Mouse (Mus musculus): ENCODE results near the gene Prokr1. TPM values are rescaled to one million over a fixed set of nuclear protein-coding genes. Genes with fewer than 3 reads are reported as not detected.

Gene Prokr1
- polyA plus RNA-seq, 1 experiment from 2014 or later: 2.6 TPM

DNA sequence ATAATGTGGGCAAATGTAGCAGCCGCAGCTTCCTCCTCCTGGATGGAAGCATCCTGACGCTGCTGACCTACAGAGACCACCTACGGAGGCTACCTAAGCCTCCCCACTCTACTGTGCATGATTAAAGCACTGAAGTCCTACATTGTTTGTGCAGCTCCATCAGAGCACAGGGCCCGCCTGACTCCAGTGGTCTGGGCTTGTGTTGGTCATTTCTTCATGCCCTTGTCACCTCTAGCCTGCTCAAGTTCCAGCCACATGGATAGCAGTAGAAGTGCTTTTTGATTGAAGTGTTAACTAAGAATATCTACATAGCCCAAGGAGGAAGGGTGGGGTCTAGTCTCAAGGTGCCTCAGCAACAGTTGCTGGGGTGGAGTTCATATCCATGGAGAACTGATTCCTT is 26.2 kb downstream of the Prokr1 start:
- no peaks in the 10 kb centered on the region for H3K9me3 ChIP-seq
- H3K4me3 ChIP-seq (replicated peaks): no peak overlapping the region
- peaks cover 8% of the 10 kb centered on the region; the same call in 1 of the 2 replicates for H3K4me1 ChIP-seq (replicated peaks)
- no peak overlapping the region for H3K9ac ChIP-seq
- WGBS: 91% methylated on average over 4 of the region's 4 CpGs
- no peak overlapping the region for H3K4me2 ChIP-seq (replicated peaks)
- no peak for ATAC-seq
- H3K36me3 ChIP-seq: no peaks in the 10 kb centered on the region
- H3K27me3 ChIP-seq (replicated peaks): no peaks in the 10 kb centered on the region
- H3K27ac ChIP-seq: no peak overlapping the region

DNA sequence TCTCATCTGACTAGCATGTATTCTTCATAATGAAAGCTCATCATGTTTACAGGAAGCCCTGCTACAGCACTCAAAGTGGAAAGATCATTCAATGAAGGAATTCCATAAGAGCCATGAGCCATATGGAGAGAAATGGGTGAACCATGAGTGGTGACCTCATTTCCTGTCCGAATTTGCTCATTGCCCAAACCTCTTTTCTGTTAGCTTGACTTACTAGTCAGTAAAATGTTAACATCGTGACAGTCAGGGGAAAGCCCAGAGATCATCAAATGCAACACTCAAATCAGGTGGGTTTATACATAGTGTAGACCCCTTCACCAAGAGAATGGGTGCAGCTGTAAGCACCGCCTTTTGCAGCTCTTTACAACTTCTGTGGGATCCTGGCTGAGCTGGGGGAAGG is 36.8 kb downstream of the Prokr1 start:
- no peak overlapping the region for H3K9ac ChIP-seq

DNA sequence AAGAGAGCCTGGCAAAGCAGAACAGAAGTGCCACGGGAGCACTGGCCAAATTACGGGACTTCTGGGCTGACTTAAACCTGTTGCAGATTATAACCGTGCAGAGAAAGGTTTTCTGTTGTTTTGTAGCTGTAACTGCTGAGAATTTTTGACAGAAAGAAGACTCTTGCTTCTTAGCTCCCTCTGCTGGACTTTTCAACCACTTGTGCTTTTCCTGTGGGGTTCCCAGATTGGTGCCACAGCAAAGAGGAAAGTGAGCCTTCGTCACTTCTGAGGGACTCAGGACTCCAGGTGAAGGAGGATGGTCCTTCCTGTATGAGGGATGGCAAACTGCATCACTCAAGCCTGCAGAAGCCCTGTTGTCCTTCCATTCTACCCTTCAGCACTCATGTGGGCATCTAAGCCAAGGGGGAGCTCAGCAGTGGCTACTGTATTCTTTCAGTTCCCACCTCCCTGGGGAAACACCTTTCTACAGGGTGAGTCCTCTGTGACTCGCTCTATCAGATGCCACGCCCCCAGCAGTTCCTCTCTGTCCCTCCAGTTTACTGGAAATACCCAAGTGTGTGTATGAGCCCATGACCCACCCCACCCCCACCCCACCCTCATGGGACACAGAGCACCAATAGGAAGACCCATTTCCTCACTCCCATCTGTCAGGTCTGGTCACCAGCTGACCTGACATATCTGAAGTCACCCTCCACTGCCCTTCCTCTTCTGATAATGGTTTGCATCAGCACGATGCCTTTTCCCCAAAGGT is 38.3 kb downstream of the Prokr1 start:
- Histone ChIP-seq H3K4me3 (replicated peaks) (no peak overlapping the region), H3K27me3 (replicated peaks) (no peaks in the 10 kb centered on the region), H3K27ac (no peak overlapping the region), H3K36me3 (no peaks in the 10 kb centered on the region), H3K4me1 (replicated peaks) (no peaks in the 10 kb centered on the region), H3K9me3 (no peaks in the 10 kb centered on the region), H3K4me2 (replicated peaks) (no peak overlapping the region), H3K9ac (no peak overlapping the region)
- 53% methylated on average over 7 of the region's 7 CpGs for WGBS
- no peak for ATAC-seq

More for the DNA sequence above, 36.8 kb downstream of the Prokr1 start:
- 81% methylated on average over 3 of the region's 3 CpGs for WGBS
- H3K36me3 ChIP-seq: no peaks in the 10 kb centered on the region
- no peak overlapping the region for H3K27ac ChIP-seq
- H3K27me3 ChIP-seq (replicated peaks): no peaks in the 10 kb centered on the region
- no peaks in the 10 kb centered on the region for H3K9me3 ChIP-seq
- no peak overlapping the region for H3K4me3 ChIP-seq (replicated peaks)
- H3K4me1 ChIP-seq (replicated peaks): no peaks in the 10 kb centered on the region
- no peak overlapping the region for H3K4me2 ChIP-seq (replicated peaks)
- no peak for ATAC-seq

DNA sequence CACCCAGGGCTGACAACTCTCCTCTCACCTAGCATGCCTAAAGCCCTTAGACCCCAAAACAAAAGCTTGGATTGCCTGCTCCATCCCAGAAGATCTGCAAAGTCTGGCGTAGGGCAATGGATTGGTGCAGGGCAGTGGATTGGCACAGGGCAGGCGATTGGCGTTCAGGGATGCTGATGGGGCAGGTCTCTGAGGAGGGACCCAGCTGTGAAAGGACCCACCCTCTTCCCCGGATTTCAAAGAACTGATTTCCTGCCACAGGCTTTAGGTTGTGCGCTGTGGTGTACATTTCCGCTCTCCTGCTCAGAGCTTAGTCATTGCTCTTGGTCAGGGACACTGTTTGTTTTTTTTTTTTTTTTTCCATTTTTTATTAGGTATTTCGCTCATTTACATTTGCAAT is 42.7 kb downstream of the Prokr1 start:
- Histone ChIP-seq H3K27me3 (replicated peaks) (no peaks in the 10 kb centered on the region), H3K4me3 (replicated peaks) (no peak overlapping the region), H3K9me3 (no peaks in the 10 kb centered on the region), H3K36me3 (no peaks in the 10 kb centered on the region), H3K9ac (no peak overlapping the region), H3K4me2 (replicated peaks) (no peak overlapping the region), H3K4me1 (replicated peaks) (no peaks in the 10 kb centered on the region), H3K27ac (no peak overlapping the region)
- WGBS: 87% methylated on average over 7 of the region's 7 CpGs
- no peak for ATAC-seq

DNA sequence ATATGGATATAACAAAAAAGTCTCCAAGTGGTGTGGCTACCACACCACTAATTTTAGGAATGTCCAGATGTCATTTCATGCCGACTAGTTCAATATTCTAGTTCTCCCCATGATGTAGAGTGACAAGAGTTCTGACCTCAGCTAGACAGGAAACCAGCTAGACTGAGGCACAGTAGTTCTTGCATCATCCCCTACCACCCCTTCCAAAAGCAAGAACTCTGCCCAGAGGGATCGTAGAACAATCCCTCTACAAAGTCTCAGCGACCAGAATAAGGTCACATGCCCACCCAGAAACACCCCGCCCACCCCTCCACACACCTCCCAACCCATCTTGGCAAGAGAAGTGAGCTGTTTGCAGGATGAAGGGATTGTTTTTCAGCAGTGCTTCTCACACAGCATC is 43.1 kb downstream of the Prokr1 start:
- no peaks in the 10 kb centered on the region for H3K4me1 ChIP-seq (replicated peaks)
- 82% methylated on average over 4 of the region's 4 CpGs for WGBS
- ATAC-seq: no peak

DNA sequence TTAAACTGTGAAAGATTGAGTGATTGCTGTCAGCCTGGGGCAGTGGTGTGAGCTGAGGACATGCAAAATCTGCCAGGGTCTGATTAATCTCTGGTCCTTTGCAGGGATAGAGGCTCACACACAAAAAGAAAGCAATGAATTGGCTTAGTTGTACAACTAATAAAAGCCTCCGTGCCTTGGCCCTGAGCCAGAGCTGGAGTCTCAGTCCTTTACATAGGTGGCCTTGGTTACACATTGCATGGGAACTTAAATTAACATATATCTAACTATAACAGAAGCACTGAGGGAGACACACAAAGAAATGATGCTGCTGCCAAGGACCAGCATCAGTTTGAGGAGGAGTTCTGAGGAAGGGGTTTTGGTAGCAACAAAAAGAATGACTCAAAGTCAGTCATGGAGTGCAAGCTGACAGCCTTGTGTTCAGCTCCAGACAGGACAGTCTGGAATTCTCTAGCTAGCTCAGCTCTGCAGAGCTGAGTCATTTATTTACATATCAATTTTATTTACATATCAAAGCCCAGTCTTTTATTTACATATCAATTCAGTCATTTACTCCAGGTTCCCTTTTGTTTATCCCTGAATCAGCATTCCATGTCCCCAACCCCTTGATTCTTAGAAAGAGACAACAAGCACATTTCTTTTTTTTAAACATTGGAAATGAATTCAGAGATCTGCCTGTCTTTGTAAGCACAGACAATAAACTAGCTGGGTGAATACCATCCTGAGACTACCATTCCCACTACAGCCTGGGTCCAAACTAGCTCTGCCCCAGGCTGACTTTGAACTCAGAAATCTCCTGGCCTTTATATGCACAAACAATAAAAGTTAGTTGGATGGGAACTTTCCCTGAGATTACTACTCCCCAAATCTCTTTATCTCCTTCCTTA is 45.0 kb downstream of the Prokr1 start:
- H3K36me3 ChIP-seq: no peaks in the 10 kb centered on the region
- no peak overlapping the region for H3K4me2 ChIP-seq (replicated peaks)
- no peaks in the 10 kb centered on the region for H3K9me3 ChIP-seq
- ATAC-seq: no peak
- no peaks in the 10 kb centered on the region for H3K4me1 ChIP-seq (replicated peaks)
- no peak overlapping the region for H3K4me3 ChIP-seq (replicated peaks)
- no peak overlapping the region for H3K27ac ChIP-seq
- H3K27me3 ChIP-seq (replicated peaks): no peaks in the 10 kb centered on the region
- WGBS: 66% methylated on average over 1 of the region's 1 CpGs
- no peak overlapping the region for H3K9ac ChIP-seq

More for the DNA sequence above, 43.1 kb downstream of the Prokr1 start:
- Histone ChIP-seq H3K9ac (no peak overlapping the region), H3K4me3 (replicated peaks) (no peak overlapping the region), H3K27me3 (replicated peaks) (no peaks in the 10 kb centered on the region), H3K27ac (no peak overlapping the region), H3K9me3 (no peaks in the 10 kb centered on the region), H3K36me3 (no peaks in the 10 kb centered on the region), H3K4me2 (replicated peaks) (no peak overlapping the region)

DNA sequence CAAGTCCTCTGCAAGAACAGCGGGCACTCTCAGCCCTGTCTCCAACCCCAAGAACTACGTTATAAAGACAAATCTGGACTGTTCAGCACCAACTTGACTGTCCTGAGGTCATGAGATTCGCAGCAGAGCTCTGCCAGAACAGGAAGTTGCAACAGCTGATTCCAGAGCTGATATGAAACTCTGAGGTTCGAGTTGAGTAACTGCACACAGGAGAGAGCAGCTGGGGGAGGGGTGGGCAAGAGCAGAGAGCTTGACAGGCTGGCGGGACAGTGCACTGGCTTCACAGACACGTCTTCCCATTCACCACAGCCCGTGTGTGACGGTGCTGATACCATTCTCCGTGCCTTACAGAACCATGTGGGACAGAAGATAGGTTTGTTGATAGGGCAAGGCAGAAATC is 48.5 kb downstream of the Prokr1 start:
- Histone ChIP-seq H3K9ac (no peak overlapping the region), H3K4me1 (replicated peaks) (no peaks in the 10 kb centered on the region), H3K9me3 (no peaks in the 10 kb centered on the region), H3K36me3 (no peaks in the 10 kb centered on the region), H3K4me3 (replicated peaks) (no peak overlapping the region), H3K27ac (no peak overlapping the region), H3K4me2 (replicated peaks) (no peak overlapping the region), H3K27me3 (replicated peaks) (no peaks in the 10 kb centered on the region)
- WGBS: 44% methylated on average over 9 of the region's 9 CpGs
- ATAC-seq: peak; percentile 70

DNA sequence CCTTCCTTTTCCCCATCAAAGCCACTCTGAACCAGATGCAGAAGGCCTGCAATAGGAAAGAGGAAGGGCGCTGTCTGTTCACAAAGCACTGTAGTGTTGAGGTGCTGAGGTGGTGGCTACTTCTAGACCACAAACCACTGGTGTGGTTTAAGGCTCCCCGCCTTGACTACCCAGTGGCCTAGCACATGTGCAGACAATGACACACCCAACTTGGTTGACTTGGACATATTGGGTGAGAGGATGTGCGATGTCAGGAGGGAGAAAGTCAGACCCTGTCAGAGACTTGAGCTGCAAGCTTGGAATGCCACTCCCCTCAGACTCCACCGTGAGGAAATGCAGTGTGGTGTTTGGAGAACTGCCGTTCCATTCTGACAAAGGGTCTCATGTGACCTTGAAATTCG is 49.4 kb downstream of the Prokr1 start:
- Histone ChIP-seq H3K4me2 (replicated peaks) (no peak overlapping the region), H3K27me3 (replicated peaks) (no peaks in the 10 kb centered on the region), H3K4me1 (replicated peaks) (no peaks in the 10 kb centered on the region), H3K9me3 (no peaks in the 10 kb centered on the region), H3K9ac (no peak overlapping the region), H3K27ac (no peak overlapping the region), H3K36me3 (no peaks in the 10 kb centered on the region), H3K4me3 (replicated peaks) (no peak overlapping the region)
- no peak for ATAC-seq
- 74% methylated on average over 6 of the region's 6 CpGs for WGBS

DNA sequence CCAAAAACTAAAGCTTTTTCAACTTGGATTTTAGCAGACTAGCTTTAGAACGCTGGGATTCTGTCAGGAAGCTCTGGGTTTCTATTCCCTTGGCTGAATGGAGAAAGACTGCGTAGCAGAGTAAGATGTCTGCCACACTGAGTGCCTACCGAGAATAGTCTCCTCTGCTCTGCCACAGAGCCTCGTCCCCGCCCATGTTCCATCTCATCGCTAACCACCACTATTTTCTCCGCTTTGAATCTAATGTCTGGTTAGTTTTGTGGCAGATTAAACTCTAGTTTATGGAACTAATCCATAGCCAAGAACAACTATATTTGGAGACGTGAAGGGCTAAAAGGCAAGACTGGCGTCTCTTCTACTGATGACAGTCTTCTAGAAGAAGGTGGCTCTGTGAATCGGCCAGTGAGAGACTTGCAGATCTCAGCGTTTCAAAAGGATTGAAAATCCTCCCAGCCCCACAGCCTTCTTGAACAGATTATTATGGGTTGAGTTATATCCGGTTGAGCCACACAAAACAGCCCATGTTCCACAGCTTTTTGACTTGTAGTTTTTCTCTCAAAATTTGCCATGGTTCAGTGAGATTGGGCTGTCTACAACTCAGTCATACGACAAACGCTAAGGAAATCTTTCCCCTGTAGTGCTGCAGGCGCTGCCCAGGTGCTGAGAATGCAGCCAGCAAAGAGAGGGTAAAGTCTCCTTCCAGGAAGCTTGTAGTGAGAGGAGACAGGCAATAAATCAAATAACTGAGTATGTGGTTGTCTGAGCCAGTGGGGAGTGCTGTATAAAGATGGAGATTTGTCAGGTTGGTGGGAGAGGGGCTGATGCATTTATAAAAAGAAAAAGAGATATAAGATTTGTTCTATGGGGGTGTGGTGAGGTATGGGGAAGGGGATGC is 51.9 kb downstream of the Prokr1 start:
- H3K4me2 ChIP-seq (replicated peaks): no peak overlapping the region
- 65% methylated on average over 15 of the region's 15 CpGs for WGBS
- ATAC-seq: peak; percentile 53; the same call in 1 of the 2 replicates

DNA sequence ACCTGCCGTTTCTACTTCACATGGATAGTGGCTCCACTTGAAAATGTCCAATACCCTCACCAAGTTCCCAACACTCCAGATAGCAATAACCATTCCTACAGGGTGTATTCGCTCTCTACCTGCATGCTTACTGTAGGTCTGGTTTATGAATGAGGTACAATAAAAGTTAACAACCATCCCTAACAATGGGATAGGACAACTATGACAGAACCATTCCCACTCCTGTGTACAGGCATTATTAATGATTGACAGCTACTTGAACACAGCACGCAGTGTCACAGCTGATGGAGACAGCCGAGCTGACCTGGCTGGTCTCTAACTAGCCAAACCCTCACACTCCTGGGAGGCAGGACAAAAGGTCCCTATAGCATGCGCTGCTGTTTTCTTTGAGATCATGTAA is 52.9 kb downstream of the Prokr1 start:
- WGBS: 51% methylated on average over 5 of the region's 5 CpGs
- H3K27ac ChIP-seq: no peak overlapping the region
- H3K9ac ChIP-seq: no peak overlapping the region
- H3K4me2 ChIP-seq (replicated peaks): no peak overlapping the region
- no peaks in the 10 kb centered on the region for H3K9me3 ChIP-seq
- no peaks in the 10 kb centered on the region for H3K36me3 ChIP-seq
- no peaks in the 10 kb centered on the region for H3K27me3 ChIP-seq (replicated peaks)
- peak; percentile 55 for ATAC-seq
- no peaks in the 10 kb centered on the region for H3K4me1 ChIP-seq (replicated peaks)
- H3K4me3 ChIP-seq (replicated peaks): no peak overlapping the region

More for the DNA sequence above, 51.9 kb downstream of the Prokr1 start:
- no peak overlapping the region for H3K9ac ChIP-seq
- H3K36me3 ChIP-seq: no peaks in the 10 kb centered on the region
- no peak overlapping the region; the same call in 1 of the 2 replicates for H3K27ac ChIP-seq
- no peaks in the 10 kb centered on the region for H3K4me1 ChIP-seq (replicated peaks)
- H3K27me3 ChIP-seq (replicated peaks): no peaks in the 10 kb centered on the region
- no peak overlapping the region for H3K4me3 ChIP-seq (replicated peaks)
- no peaks in the 10 kb centered on the region for H3K9me3 ChIP-seq

DNA sequence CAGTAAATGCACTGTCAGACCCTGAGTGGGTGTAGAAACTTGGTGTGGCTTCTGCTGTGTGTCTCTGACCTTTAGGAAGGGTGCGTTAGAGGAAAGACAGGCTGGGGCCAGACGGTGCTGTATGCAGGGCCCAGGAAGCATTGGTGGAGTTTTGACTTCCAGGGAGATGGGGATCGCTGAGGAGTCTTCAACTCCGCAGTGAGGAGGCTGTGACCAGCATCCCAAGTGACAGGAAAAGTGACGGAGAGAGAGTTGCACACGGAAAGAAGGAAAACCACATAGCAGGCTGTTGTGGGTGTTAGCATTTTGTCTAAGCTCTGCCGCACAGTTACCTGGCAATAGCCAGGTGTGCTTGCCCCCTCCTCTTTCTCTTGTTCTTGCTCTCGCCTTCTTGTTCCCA is 54.3 kb downstream of the Prokr1 start:
- Histone ChIP-seq H3K4me3 (replicated peaks) (no peak overlapping the region), H3K27me3 (replicated peaks) (no peaks in the 10 kb centered on the region), H3K9ac (no peak overlapping the region), H3K4me1 (replicated peaks) (no peaks in the 10 kb centered on the region), H3K36me3 (no peaks in the 10 kb centered on the region), H3K27ac (no peak overlapping the region), H3K4me2 (replicated peaks) (no peak overlapping the region), H3K9me3 (no peaks in the 10 kb centered on the region)
- WGBS: 67% methylated on average over 8 of the region's 8 CpGs
- ATAC-seq: no peak

DNA sequence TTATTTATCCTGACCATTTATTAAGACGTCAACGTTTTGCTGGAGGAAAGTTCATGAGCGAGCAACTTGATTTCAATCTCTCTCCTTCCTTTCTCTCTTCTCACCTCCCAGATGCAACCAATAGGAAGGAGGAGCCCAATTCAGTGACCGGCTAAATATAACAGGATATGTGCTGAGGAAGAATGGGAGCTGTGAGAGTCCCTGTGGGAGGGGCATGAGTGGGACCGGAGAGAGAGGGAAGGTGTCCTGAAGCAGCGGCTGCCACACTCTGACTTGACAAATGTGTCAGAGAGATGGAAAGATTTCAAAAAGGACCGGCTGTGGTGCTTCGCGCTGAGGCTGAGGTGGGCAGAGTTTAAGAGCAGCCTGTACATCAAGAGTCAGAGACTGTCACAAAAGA is 54.9 kb downstream of the Prokr1 start:
- WGBS: 58% methylated on average over 9 of the region's 9 CpGs
- ATAC-seq: no peak
- no peak overlapping the region for H3K9ac ChIP-seq

More for the DNA sequence above, 54.9 kb downstream of the Prokr1 start:
- Histone ChIP-seq H3K36me3 (no peaks in the 10 kb centered on the region), H3K4me1 (replicated peaks) (no peaks in the 10 kb centered on the region), H3K27me3 (replicated peaks) (no peaks in the 10 kb centered on the region), H3K4me3 (replicated peaks) (no peak overlapping the region), H3K27ac (no peak overlapping the region), H3K4me2 (replicated peaks) (no peak overlapping the region), H3K9me3 (no peaks in the 10 kb centered on the region)
